Mouse (Mus musculus): Measurements from ENCODE around the gene Asic4.

DNA sequence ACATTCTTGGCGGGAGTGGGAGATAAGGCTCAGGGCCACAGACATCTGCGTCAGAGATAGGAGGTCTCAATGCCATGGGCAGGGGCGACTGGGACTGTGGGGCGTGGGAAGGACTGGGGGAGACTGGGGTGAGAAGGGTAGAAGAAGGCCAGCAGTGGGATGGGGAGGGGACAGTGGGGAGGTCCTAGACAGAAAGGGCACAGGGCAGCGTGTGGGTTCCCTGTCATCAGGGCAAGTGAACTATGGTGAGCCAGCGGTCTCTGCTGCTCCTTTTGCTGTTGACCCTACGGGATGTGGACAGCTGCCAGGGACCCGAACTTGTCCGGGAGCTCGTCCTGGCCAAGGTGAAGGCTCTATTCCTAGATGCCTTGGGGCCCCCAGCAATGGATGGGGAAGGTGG is 56.8 kb downstream of the Asic4 start, which contains the start of gene Inha:
- TF ChIP-seq CTCF (IDR thresholded peaks at IDR 0.05; ENCODE audit: low read depth) (no peak), EP300 (IDR thresholded peaks at IDR 0.05; ENCODE audit: low read depth) (no peak)
